Mouse (Mus musculus) cortical plate, adult 2 months (tissue): ENCODE data around the gene Lyl1.

Source experiments
- CTCF ChIP-seq: fragments of 200-500 bp; IDR thresholded peaks from 2 replicates; pipeline ENCODE4 v1.5.1; 2011; ENCODE audit warnings: mild to moderate bottlenecking, control low read depth, low read length; ENCODE audit not compliant: insufficient read depth; ENCODE audit errors: extremely low read depth
- POLR2A ChIP-seq: fragments of 200-500 bp; IDR thresholded peaks from 2 replicates; pipeline ENCODE4 v1.6.1; 2011; ENCODE audit warnings: mild to moderate bottlenecking, low read length, control low read depth; ENCODE audit not compliant: insufficient read depth; ENCODE audit errors: extremely low read depth

DNA sequence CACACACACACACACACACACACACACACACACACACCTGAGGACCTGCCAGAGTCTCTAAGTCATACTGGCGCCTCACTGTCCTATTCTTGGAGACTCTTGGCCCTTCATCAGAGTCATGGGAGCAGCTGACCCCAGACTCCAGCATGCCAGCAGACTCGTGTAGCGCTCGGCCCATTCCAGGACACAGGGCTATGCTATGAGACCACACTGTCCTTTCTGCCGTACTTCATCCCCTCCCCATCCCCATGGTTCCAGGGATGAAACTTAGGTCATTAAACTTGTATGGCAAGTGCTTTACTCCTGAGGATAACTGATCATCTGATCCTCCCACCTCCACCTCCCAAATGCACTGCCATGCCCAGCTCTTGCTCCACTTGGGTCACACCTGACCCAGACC is 17.2 kb downstream of the Lyl1 start:
- TF ChIP-seq CTCF (no peak), POLR2A (no peak)
